Mouse (Mus musculus): ENCODE measurements around the gene Serpina1b. TPM values are rescaled to one million over a fixed set of nuclear protein-coding genes. Genes with fewer than 3 reads are reported as not detected.

The Serpina1b gene
- not detected for polyA plus RNA-seq (2017; shearing (Covaris generic))

DNA sequence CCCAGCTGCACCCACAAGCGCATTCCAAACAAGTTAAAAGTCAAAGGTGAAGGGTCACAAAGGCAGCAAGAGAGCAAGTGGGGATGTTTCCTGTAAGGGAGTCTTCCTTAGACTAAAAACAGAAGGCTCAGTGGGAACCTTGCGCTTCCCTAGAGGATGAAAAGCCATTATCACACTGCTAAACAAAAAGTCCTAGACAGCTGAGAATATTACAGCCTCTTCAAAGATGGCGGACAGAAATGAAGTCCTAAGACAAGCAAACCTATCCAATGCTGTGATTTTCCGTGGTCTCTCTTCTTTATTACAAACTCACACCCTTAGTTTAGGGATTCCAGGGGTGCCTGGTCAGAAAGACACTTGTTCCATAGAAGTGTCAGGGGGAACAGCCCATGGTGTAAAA lies at the start of gene Serpina1b:
Gene Serpina1b, minus strand, starts transcription at position 101 of the 400 bp plus-strand sequence.

DNA sequence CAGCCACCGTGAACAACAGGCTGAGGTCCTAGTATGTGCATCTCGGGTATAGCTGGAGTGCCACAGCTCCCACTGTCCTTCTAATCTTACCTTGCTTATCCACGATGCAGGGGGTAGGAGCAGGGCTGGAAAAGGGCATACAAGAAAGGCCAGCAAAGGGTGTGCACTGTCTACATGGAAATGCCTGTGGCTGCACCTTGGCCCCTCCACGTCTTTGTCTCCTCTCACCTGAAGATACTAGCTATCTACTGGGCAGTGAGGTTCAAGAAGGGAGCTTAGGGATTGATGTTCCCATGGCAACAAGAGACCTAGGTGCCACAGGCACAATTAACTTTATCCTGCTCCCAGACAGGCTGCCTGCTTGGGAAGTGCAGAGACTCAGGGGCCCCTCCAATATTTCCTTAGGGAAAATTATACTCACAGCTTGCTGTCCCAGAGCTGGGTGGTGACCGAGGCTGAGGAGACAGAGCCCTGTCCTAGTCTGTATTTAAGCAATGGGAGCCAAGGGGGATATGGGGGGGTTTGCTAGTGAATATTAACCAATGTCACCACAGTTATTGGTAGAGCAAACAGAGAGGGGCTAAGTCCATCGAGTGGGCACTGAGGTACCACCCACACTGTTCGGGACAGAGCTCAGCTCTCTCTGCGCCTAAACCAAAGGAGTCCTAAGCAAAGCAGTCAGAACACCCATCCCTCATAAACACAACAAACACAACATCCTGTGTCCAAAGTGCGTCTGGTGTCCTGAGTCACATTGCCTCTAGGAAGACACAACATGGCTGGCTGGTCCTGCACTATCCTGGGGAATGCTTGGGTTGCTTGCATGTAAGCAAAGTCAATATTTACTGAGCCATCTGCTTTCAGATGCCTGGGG lies 33.2 kb upstream of the Serpina1b start, which contains the start of gene Serpina1a:
Gene Serpina1a, minus strand, starts transcription at position 462 of the 874 bp plus-strand sequence.

DNA sequence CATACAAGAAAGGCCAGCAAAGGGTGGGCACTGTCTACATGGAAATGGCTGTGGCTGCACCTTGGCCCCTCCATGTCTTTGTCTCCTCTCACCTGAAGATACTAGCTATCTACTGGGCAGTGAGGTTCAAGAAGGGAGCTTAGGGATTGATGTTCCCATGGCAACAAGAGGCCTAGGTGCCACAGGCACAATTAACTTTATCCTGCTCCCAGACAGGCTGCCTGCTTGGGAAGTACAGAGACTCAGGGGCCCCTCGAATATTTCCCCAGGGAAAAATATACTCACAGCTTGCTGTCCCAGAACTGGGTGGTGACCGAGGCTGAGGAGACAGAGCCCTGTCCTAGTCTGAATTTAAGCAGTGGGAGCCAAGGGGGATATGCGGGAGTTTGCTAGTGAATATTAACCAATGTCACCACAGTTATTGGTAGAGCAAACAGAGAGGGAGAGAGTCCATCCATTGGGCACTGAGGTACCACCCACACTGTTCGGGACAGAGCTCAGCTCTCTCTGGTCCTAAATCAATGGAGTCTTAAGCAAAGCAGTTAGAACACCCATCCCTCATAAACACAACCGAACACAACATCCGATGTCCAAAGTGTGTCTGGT lies 56.8 kb downstream of the Serpina1b start, which contains the start of gene Serpina1d:
Gene Serpina1d, minus strand, starts transcription at position 347 of the 606 bp plus-strand sequence.

DNA sequence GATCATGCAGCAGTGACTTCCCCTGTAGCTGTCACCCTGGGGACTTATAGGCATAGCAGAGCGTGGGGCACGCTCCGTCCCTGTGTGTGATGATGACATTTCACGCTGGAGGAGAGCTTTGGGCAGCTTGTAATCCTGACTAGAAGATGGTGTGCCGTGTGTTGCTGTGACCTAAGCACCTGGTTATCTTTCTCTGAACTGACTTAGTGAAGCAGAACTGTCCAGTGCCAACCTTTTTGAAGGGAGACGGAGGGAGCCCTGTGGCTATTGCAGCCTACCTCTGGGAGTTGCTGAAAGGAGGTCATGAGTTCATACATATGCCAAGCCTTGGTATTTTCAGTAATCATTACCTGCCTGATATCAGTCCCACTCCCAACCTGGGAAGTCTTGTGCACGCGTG lies 134.7 kb downstream of the Serpina1b start, which contains the start of gene Serpina1f:
Gene Serpina1f, minus strand, starts transcription at position 101 of the 400 bp plus-strand sequence.

Other genes starting within 250 kb of the Serpina1b start
- gene Serpina10, start 198.9 kb downstream of the Serpina1b start, polyA plus RNA-seq (2017; shearing (Covaris generic)), result not detected
- not detected for gene Serpina6, start 173.2 kb downstream of the Serpina1b start, polyA plus RNA-seq (2017; shearing (Covaris generic))
- not detected for gene Serpina16, start 154.2 kb downstream of the Serpina1b start, polyA plus RNA-seq (2017; shearing (Covaris generic))
- not detected for gene Serpina1f, start 134.8 kb downstream of the Serpina1b start, polyA plus RNA-seq (2017; shearing (Covaris generic))
- not detected for gene Serpina1d, start 56.8 kb downstream of the Serpina1b start, polyA plus RNA-seq (2017; shearing (Covaris generic))
- gene Serpina1a, start 33.2 kb upstream of the Serpina1b start, polyA plus RNA-seq (2017; shearing (Covaris generic)), result not detected
- not detected for gene Serpina1c, start 74.5 kb upstream of the Serpina1b start, polyA plus RNA-seq (2017; shearing (Covaris generic))
- gene Serpina1e, start 128.6 kb upstream of the Serpina1b start, polyA plus RNA-seq (2017; shearing (Covaris generic)), result not detected
- gene Serpina11, start 159.6 kb upstream of the Serpina1b start, polyA plus RNA-seq (2017; shearing (Covaris generic)), result not detected
- not detected for gene Serpina9, start 183.4 kb upstream of the Serpina1b start, polyA plus RNA-seq (2017; shearing (Covaris generic))
- gene Serpina12, start 214.1 kb upstream of the Serpina1b start, polyA plus RNA-seq (2017; shearing (Covaris generic)), result not detected

All from naive thymus-derived CD4-positive, alpha-beta T cell, adult 5 months (primary cell).